Mouse (Mus musculus): ENCODE results near the gene Oit1. TPM values are rescaled to one million over a fixed set of nuclear protein-coding genes. Genes with fewer than 3 reads are reported as not detected.

The Oit1 gene
- total RNA-seq, 1 experiment from 2014 or later = not detected

- no peak for ATAC-seq (replicated peaks; ENCODE audit: low read depth, poor library complexity, severe bottlenecking)
Measured at GRCm38 (mm10) chr14:8306884-8307283, 71.7 kb downstream of the Oit1 start.

DNA sequence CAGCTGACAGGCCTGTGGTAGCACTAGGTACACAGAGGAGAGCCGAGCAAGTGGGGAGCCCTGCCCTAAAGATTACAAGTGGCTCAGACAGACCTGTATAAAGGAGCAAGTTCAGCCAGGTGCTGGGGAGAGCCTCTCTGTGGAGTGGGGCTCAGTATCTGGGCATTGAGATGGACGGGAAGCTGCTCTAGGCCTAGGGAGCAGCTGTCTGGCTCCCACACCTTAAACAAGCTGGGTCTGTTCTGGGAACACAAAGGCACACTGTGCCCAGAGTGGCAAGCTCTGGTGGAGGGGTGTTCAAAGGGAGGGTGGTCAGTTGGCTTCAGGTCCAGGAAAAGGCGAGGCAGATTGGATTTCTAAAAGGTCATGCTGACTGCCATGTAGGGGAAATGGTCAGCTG, 73.5 kb downstream of the Oit1 start:
- ATAC-seq (replicated peaks; ENCODE audit: low read depth, poor library complexity, severe bottlenecking) = no peak

- ATAC-seq (replicated peaks; ENCODE audit: low read depth, poor library complexity, severe bottlenecking) = no peak
Measured at GRCm38 (mm10) chr14:8304082-8304481, 74.5 kb downstream of the Oit1 start.

GRCm38 (mm10) chr14:8302687-8303086, 75.9 kb downstream of the Oit1 start:
- no peak for ATAC-seq (replicated peaks; ENCODE audit: low read depth, poor library complexity, severe bottlenecking)

DNA sequence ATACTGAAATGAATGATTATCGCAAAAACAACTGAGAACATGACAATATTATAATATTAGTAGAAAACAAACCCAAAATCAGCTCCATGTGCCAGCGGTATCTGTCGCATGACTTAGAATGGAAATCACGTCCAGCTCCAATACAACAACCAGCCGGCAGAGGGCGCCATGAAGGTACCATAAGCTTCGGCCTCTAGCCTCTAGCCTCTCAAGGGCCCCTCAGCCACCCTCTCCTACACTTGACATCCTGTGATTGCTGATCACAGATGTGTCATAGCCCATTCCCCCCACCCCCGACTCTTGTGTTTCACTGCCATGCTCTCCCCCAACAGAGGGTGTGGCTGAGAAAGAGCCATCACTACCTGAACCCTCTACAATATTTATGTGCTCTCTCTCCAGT, 78.3 kb downstream of the Oit1 start:
- ATAC-seq (replicated peaks; ENCODE audit: low read depth, poor library complexity, severe bottlenecking) = peak; percentile 58; the same call in 1 of the 2 replicates

Other genes starting within 250 kb of the Oit1 start
- gene Pdhb, start 205.7 kb downstream of the Oit1 start, total RNA-seq (2017) = 112 and 132 TPM in 2 replicates
- 7.3 and 7.9 TPM in 2 replicates for gene Kctd6, start 164.6 kb downstream of the Oit1 start, total RNA-seq (2017)
- gene Acox2, start 119.4 kb downstream of the Oit1 start, total RNA-seq (2017) = not detected in 2 replicates
- not detected in 2 replicates for gene Fam107a, start 60.7 kb downstream of the Oit1 start, total RNA-seq (2017)

Measured in common myeloid progenitor, adult 5-6 weeks (primary cell).